Mouse (Mus musculus) splenic B cell, adult 2 months (primary cell): ENCODE results near the gene Adamts1.

Experiments used
- DNase-seq: peaks from one replicate; pipeline ENCODE4 v3.0.0-alpha.2; 2011; ENCODE audit warnings: low read depth, low spot score
- H3K27me3 ChIP-seq: 2 replicates; pipeline ENCODE4 v1.6.1; 2012; ENCODE audit warnings: mild to moderate bottlenecking, low read length, moderate library complexity, mixed read lengths; ENCODE audit not compliant: control insufficient read depth, poor library complexity, insufficient read depth, severe bottlenecking
- H3K36me3 ChIP-seq: 2 replicates; pipeline ENCODE4 v1.6.1; 2012; ENCODE audit warnings: mild to moderate bottlenecking, low read length, moderate library complexity, mixed read lengths; ENCODE audit not compliant: control insufficient read depth, poor library complexity, insufficient read depth, severe bottlenecking

The Adamts1 gene

GRCm38 (mm10) chr16:85746386-85746785 is 56.5 kb downstream of the Adamts1 start:
- H3K36me3 ChIP-seq: no peaks in the 10 kb centered on the region
- no peaks in the 10 kb centered on the region for H3K27me3 ChIP-seq
- no peak for DNase-seq
